Mouse (Mus musculus) hindbrain, embryonic 10.5 days (tissue): ENCODE results near the gene Crhr1. TPM values are rescaled to one million over a fixed set of nuclear protein-coding genes. Genes with fewer than 3 reads are reported as not detected.
"Not testable (repeated sequence)": the region's sequence is repeated elsewhere in the genome, so short reads cannot be mapped to it uniquely, and the experiment has no call there.

Experiments
- DNase-seq: peaks from one replicate; pipeline ENCODE4 v3.0.0-alpha.2; 2017; ENCODE audit warnings: low spot score
- H3K27ac ChIP-seq: fragments of 300-500 bp; sonication (generic); 2 replicates; pipeline ENCODE4 v1.5.1; 2016; ENCODE audit warnings: mild to moderate bottlenecking, moderate library complexity
- H3K27me3 ChIP-seq: fragments of 300-500 bp; sonication (generic); 2 replicates; pipeline ENCODE4 v1.6.1; 2016; ENCODE audit warnings: mild to moderate bottlenecking; ENCODE audit not compliant: poor library complexity, insufficient read depth, severe bottlenecking
- H3K36me3 ChIP-seq: fragments of 300-500 bp; sonication (generic); 2 replicates; pipeline ENCODE4 v1.6.1; 2016; ENCODE audit warnings: mild to moderate bottlenecking, moderate library complexity
- H3K4me1 ChIP-seq: fragments of 300-500 bp; sonication (generic); replicated peaks from 2 replicates; pipeline ENCODE4 v1.6.1; 2016; ENCODE audit warnings: mild to moderate bottlenecking
- H3K4me3 ChIP-seq: fragments of 300-500 bp; sonication (generic); 2 replicates; pipeline ENCODE4 v1.5.1; 2016; ENCODE audit warnings: mild to moderate bottlenecking, moderate library complexity
- H3K9me3 ChIP-seq: fragments of 300-500 bp; sonication (generic); 2 replicates; pipeline ENCODE4 v1.6.1; 2016; ENCODE audit warnings: mild to moderate bottlenecking, moderate library complexity
- WGBS: fragments of 180-500 bp; shearing (Covaris S2); methylation state at CpG from one replicate; pipeline ENCODE4 v1.1.7; 2016; 5-methylcytosine and 5-hydroxymethylcytosine counted together
- polyA plus RNA-seq: library from polyadenylated mRNA; unstranded; fragments of >200 nt; fragmentation: Nextera tagmentation; extraction: Ambion mirVana; gene quantifications from 2 replicates; pipeline ENCODE4 v1.2.1, GENCODE M21; 2016

The Crhr1 gene
- polyA plus RNA-seq, 1 experiment from 2014 or later, result 0.95 TPM

GRCm38 (mm10) chr11:104214128-104214527, 81.5 kb downstream of the Crhr1 start:
- H3K4me3 ChIP-seq, H3K27ac ChIP-seq, H3K27me3 ChIP-seq, H3K4me1 ChIP-seq, DNase-seq, H3K9me3 ChIP-seq, H3K36me3 ChIP-seq: not testable (repeated sequence)
- 96% methylated on average over 5 of the region's 5 CpGs for WGBS

DNA sequence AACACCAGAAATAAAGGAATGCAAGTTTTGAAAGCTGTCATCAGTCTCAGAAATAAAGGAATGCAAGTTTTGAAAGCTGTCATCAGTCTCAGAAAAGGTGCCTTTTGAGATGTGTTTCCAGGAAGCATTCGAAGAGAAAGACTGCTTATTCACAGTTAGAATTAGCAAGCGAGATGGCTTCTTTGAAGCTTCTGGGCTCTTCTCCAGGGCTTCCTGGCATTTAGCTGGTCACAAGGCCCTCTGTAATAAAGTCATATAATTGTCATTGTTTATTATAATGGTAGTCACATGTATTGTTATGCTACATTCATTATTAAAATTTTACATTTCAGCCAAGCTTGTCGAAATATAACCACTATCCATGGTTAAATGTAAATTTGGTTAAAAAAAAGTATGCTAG, 85.4 kb downstream of the Crhr1 start:
- Histone ChIP-seq H3K4me1 (peaks cover 10% of the 10 kb centered on the region), H3K27me3 (no peaks in the 10 kb centered on the region), H3K4me3 (no peak overlapping the region), H3K36me3 (no peaks in the 10 kb centered on the region), H3K9me3 (no peaks in the 10 kb centered on the region), H3K27ac (no peak overlapping the region)
- 79% methylated on average over 3 of the region's 3 CpGs for WGBS
- no peak for DNase-seq

GRCm38 (mm10) chr11:104220291-104220690, 87.6 kb downstream of the Crhr1 start:
- H3K36me3 ChIP-seq, result no peaks in the 10 kb centered on the region
- H3K27me3 ChIP-seq, result no peaks in the 10 kb centered on the region
- no peak for DNase-seq
- peaks cover 5% of the 10 kb centered on the region; the same call in 1 of the 2 replicates for H3K4me1 ChIP-seq
- 85% methylated on average over 4 of the region's 4 CpGs for WGBS
- H3K4me3 ChIP-seq, result no peak overlapping the region
- H3K9me3 ChIP-seq, result no peaks in the 10 kb centered on the region
- H3K27ac ChIP-seq, result no peak overlapping the region

DNA sequence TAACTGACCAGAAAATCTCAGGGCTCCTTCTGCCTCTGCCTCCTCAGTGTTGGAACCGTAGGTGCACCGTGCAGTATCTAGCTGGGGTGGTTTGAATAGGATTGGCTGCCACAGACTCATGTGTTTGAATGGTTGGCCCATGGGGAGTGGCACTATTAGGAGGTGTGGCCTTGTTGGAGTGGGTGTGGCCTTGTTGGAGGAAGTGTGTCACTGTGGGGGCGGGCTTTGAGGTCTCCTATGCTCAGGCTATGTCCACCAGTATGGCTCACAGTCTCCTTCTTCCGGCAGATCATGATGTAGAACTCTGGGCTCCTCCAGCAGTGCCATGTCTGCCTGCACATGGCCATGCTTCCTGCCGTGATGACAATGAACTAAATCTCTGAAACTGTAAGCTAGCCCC, 89.1 kb downstream of the Crhr1 start:
- Histone ChIP-seq H3K9me3 (no peaks in the 10 kb centered on the region), H3K4me1 (peaks cover 5% of the 10 kb centered on the region; the same call in 1 of the 2 replicates), H3K4me3 (no peak overlapping the region), H3K27me3 (no peaks in the 10 kb centered on the region), H3K27ac (no peak overlapping the region), H3K36me3 (no peaks in the 10 kb centered on the region)
- DNase-seq, result no peak
- WGBS, result 80% methylated on average over 5 of the region's 5 CpGs

- Histone ChIP-seq H3K4me3 (no peak overlapping the region), H3K4me1 (no peaks in the 10 kb centered on the region), H3K36me3 (no peaks in the 10 kb centered on the region), H3K27ac (no peak overlapping the region), H3K27me3 (no peaks in the 10 kb centered on the region), H3K9me3 (no peaks in the 10 kb centered on the region)
- no peak for DNase-seq
- WGBS, result 86% methylated on average over 9 of the region's 9 CpGs
Measured at GRCm38 (mm10) chr11:104223301-104223700, 90.6 kb downstream of the Crhr1 start.

Other genes starting within 250 kb of the Crhr1 start
- gene Nsf, start 178.8 kb upstream of the Crhr1 start, polyA plus RNA-seq, result 53.1 and 54.3 TPM in 2 replicates
- gene Arf2, start 166.1 kb upstream of the Crhr1 start, polyA plus RNA-seq, result 99.1 and 116 TPM in 2 replicates
- gene Sppl2c, start 53.5 kb downstream of the Crhr1 start, polyA plus RNA-seq, result not detected in 2 replicates
- 23.3 and 67.7 TPM in 2 replicates for gene Mapt, start 98.5 kb downstream of the Crhr1 start, polyA plus RNA-seq